ENCODE assay signal across 13 mouse cellular contexts in genomic region chr17:50116980-50117379, GRCm38 (mm10).
DNase-seq lines count a peak whose midpoint lies in the region; ATAC-seq and TF ChIP-seq lines count a peak whose summit lies in the region.
"Had no signal": no experiment of that assay in that cellular context is flagged by ENCODE, and none has a peak within 500 bp of the region (broad histone marks: within the 10 kb centered on the region; RNA-seq: fewer than 3 reads in every experiment).

No protein-coding gene starts in this region.

- ATAC-seq in kidney, embryonic 15.5 days (replicated peaks; ENCODE audit: low FRiP score), result no peak
- ATAC-seq: forebrain, embryonic 13.5 days; midbrain, embryonic 15.5 days had no signal

- H3K9me3 ChIP-seq in kidney, embryonic 15.5 days (replicated peaks), result no peaks in the 10 kb centered on the region
- H3K9me3 ChIP-seq: forebrain, embryonic 13.5 days; limb, embryonic 13.5 days; midbrain, embryonic 15.5 days had no signal

- H3K27ac ChIP-seq in kidney, embryonic 15.5 days, result no peak overlapping the region
- no peak overlapping the region for H3K27ac ChIP-seq in left cerebral cortex, adult 2 months
- H3K27ac ChIP-seq: forebrain, embryonic 13.5 days; limb, embryonic 13.5 days; macrophage; midbrain, embryonic 15.5 days had no signal

- H3K4me3 ChIP-seq in kidney, embryonic 15.5 days (replicated peaks), result no peak overlapping the region
- H3K4me3 ChIP-seq in left cerebral cortex, adult 2 months, result no peak overlapping the region
- H3K4me3 ChIP-seq: forebrain, embryonic 13.5 days; limb, embryonic 13.5 days; midbrain, embryonic 15.5 days had no signal

- H3K9ac ChIP-seq in kidney, embryonic 15.5 days, result no peak overlapping the region
- H3K9ac ChIP-seq: forebrain, embryonic 13.5 days; limb, embryonic 13.5 days; midbrain, embryonic 15.5 days had no signal

- no peaks in the 10 kb centered on the region for H3K4me1 ChIP-seq in kidney, embryonic 15.5 days
- H3K4me1 ChIP-seq: forebrain, embryonic 13.5 days; limb, embryonic 13.5 days; midbrain, embryonic 15.5 days had no signal

- no peak overlapping the region for H3K4me2 ChIP-seq in kidney, embryonic 15.5 days
- H3K4me2 ChIP-seq: forebrain, embryonic 13.5 days; limb, embryonic 13.5 days; midbrain, embryonic 15.5 days had no signal

- intact Hi-C loops in gastrocnemius, postnatal 14 days (cut with DNase I; ENCODE audit: low total_unique reads), result no loop called here
- intact Hi-C loops in left cerebral cortex, adult 2 months (cut with DNase I), result no loop called here

- H3K27me3 ChIP-seq in kidney, embryonic 15.5 days, result no peaks in the 10 kb centered on the region
- H3K27me3 ChIP-seq: forebrain, embryonic 13.5 days; limb, embryonic 13.5 days; midbrain, embryonic 15.5 days had no signal

- WGBS in kidney, embryonic 15.5 days, result 72% methylated on average over 3 of the region's 3 CpGs

- H3K36me3 ChIP-seq in kidney, embryonic 15.5 days, result no peaks in the 10 kb centered on the region
- H3K36me3 ChIP-seq: limb, embryonic 13.5 days; midbrain, embryonic 15.5 days had no signal

- no peak for TF ChIP-seq CTCF in left cerebral cortex, adult 2 months (IDR thresholded peaks at IDR 0.05)

- peak; percentile 28 for DNase-seq in gastrocnemius, postnatal 14 days
- no peak for DNase-seq in gastrocnemius, postnatal 10 days
- peak; percentile 18 to 53 for DNase-seq in kidney, adult 8-10 months
- peak; percentile 15 for DNase-seq in ZHBTc4 (ENCODE audit: low read depth, low spot score)
- DNase-seq in kidney, postnatal 14 days, result peak; percentile 65
- DNase-seq in left cerebral cortex, adult 2 months (ENCODE audit: extremely low spot score in 1 of 2, low spot score in 2 of 2), result no peak
- no peak for DNase-seq in cerebellum, postnatal 25 days
- DNase-seq: cerebellum, adult 2 months had no signal

Comparison
In these comparisons a context has a peak if more than half of its experiments do, and no peak if none do; other contexts are left out.
1. DNase-seq: peak in gastrocnemius, postnatal 14 days (single experiment), kidney, adult 8-10 months (2 of 2), ZHBTc4 (single experiment) and kidney, postnatal 14 days (single experiment); none in gastrocnemius, postnatal 10 days (single experiment), left cerebral cortex, adult 2 months (0 of 2) and cerebellum, postnatal 25 days (0 of 2).